Mouse (Mus musculus): ENCODE data around the gene Adgrg1.

- TF ChIP-seq EP300 (IDR thresholded peaks at IDR 0.05; ENCODE audit: low read depth) = no peak
- TF ChIP-seq CTCF (IDR thresholded peaks at IDR 0.05; ENCODE audit: low read depth) = 0 out of 2 replicates have a peak, but pooled peaks have one; percentile 8
Measured at GRCm38 (mm10) chr8:94983881-94984516, 9.4 kb downstream of the Adgrg1 start.

Measured in liver, embryonic 14.5 days (tissue).